Mouse (Mus musculus): ENCODE measurements around the gene Trit1. TPM values are rescaled to one million over a fixed set of nuclear protein-coding genes. Genes with fewer than 3 reads are reported as not detected.

Trit1 gene
- polyA plus RNA-seq, 2 experiments from 2014 or later = 16.5 to 17.2 TPM

Other genes starting within 250 kb of the Trit1 start
- 100 to 1,000 TPM; 104 to 109 TPM for gene Ppt1, start 180.4 kb upstream of the Trit1 start, polyA plus RNA-seq (2017; shearing (Covaris generic))
- 100 to 1,000 TPM; 373 to 385 TPM for gene Cap1, start 130.5 kb upstream of the Trit1 start, polyA plus RNA-seq (2017; shearing (Covaris generic))
- gene Mfsd2a, start 55.4 kb upstream of the Trit1 start, polyA plus RNA-seq (2017; shearing (Covaris generic)) = 1 to 10 TPM; 1.3 to 1.6 TPM
- not detected for gene Mycl, start 20.9 kb upstream of the Trit1 start, polyA plus RNA-seq (2017; shearing (Covaris generic))
- gene Bmp8b, start 88.6 kb downstream of the Trit1 start, polyA plus RNA-seq (2017; shearing (Covaris generic)) = under 1 TPM in 1 of 2 experiments, not detected in 1; 0.20 TPM
- gene Oxct2b, start 99.7 kb downstream of the Trit1 start, polyA plus RNA-seq (2017; shearing (Covaris generic)) = not detected
- gene Ppie, start 123.4 kb downstream of the Trit1 start, polyA plus RNA-seq (2017; shearing (Covaris generic)) = 10 to 100 TPM; 53.6 to 68.7 TPM
- gene Hpcal4, start 166.6 kb downstream of the Trit1 start, polyA plus RNA-seq (2017; shearing (Covaris generic)) = not detected
- gene Nt5c1a, start 184.9 kb downstream of the Trit1 start, polyA plus RNA-seq (2017; shearing (Covaris generic)) = not detected
- not detected for gene Heyl, start 217.0 kb downstream of the Trit1 start, polyA plus RNA-seq (2017; shearing (Covaris generic))
- 10 to 100 TPM; 15.3 to 22.6 TPM for gene Pabpc4, start 245.8 kb downstream of the Trit1 start, polyA plus RNA-seq (2017; shearing (Covaris generic))

All from activated CD4-positive, CD25-positive, alpha-beta regulatory T cell, adult 4 months (primary cell).